Mouse (Mus musculus) liver, embryonic 18 days (tissue): ENCODE measurements around the gene Gm14412. TPM values are rescaled to one million over a fixed set of nuclear protein-coding genes. Genes with fewer than 3 reads are reported as not detected.

Source experiments
- polyA plus RNA-seq: library from polyadenylated mRNA; depleted of rRNA; stranded (reverse); fragments of >200 nt; gene quantifications from 2 replicates; pipeline ENCODE4 v1.2.3, GENCODE M21; 2012; rRNA removed

Gene Gm14412
- 0.03 and 0.04 TPM in 2 replicates for polyA plus RNA-seq

GRCm38 (mm10) chr2:177324257-177324733, at the start of gene Gm14412:
Gm14412 (minus strand) TSS chr2:177324307.

GRCm38 (mm10) chr2:177266936-177267335, 57.2 kb downstream of the Gm14412 start, which contains the start of gene Gm14409:
Gm14409 (minus strand) TSS chr2:177267036.

Other genes with a start within 250 kb of the Gm14412 start
- gene Gm14401, start 250.0 kb downstream of the Gm14412 start, polyA plus RNA-seq: 0.05 TPM in 1 of 2 replicates, not detected in the other
- 4.0 and 4.4 TPM in 2 replicates for gene Gm14410, start 117.9 kb downstream of the Gm14412 start, polyA plus RNA-seq
- gene Gm14409, start 57.3 kb downstream of the Gm14412 start, polyA plus RNA-seq: not detected in 2 replicates
- 1.1 and 1.2 TPM in 2 replicates for gene Gm14418, start 74.0 kb upstream of the Gm14412 start, polyA plus RNA-seq
- gene Zfp970, start 140.4 kb upstream of the Gm14412 start, polyA plus RNA-seq: 5.1 and 6.9 TPM in 2 replicates
- 1.5 and 1.9 TPM in 2 replicates for gene Gm14403, start 173.9 kb upstream of the Gm14412 start, polyA plus RNA-seq